Mouse (Mus musculus): ENCODE measurements around the gene Pex3. TPM values are rescaled to one million over a fixed set of nuclear protein-coding genes. Genes with fewer than 3 reads are reported as not detected.

Gene Pex3
- polyA plus RNA-seq, 1 experiment from 2014 or later, result 24.7 TPM

DNA sequence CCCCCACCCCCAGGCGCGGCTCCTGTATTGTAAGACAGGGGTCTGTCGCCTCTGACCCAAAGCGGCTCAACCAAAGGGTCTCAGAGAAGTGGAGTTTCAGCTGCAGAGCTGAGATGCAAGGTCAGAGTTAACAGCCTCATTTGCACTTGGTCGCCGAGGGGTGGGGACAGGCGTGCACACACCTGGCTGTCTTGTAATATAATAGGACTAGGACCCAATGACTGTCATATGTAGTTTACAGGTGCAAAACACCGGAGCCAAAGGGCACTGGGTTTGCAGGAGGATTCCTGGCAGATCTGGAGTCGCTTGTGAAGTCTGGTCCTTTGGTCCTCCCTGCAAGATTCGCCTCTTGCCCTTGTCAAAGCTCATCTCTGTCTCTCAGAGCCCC is 78.4 kb downstream of the Pex3 start:
- peak overlapping the region; percentile 82 for H3K9ac ChIP-seq
- peak overlapping the region; percentile 98 for H3K4me2 ChIP-seq
- H3K4me3 ChIP-seq, result peak overlapping the region; percentile 70
- no peaks in the 10 kb centered on the region for H3K9me3 ChIP-seq
- H3K4me1 ChIP-seq (replicated peaks), result peaks cover 16% of the 10 kb centered on the region
- peak; percentile 32 for ATAC-seq (ENCODE audit: low FRiP score)
- no peak overlapping the region for H3K27ac ChIP-seq
- WGBS, result 3% methylated on average over 10 of the region's 10 CpGs
- H3K36me3 ChIP-seq, result no peaks in the 10 kb centered on the region
- peaks cover 53% of the 10 kb centered on the region for H3K27me3 ChIP-seq

Other genes starting within 250 kb of the Pex3 start
- gene Phactr2, start 78.7 kb downstream of the Pex3 start, polyA plus RNA-seq (2015; fragmentation: Nextera tagmentation; extraction: Ambion mirVana), result 6.2 and 7.8 TPM in 2 replicates
- gene Fuca2, start 53.6 kb downstream of the Pex3 start, polyA plus RNA-seq (2015; fragmentation: Nextera tagmentation; extraction: Ambion mirVana), result 33.3 and 35.5 TPM in 2 replicates
- 2.0 and 2.1 TPM in 2 replicates for gene Adat2, start 248 bp downstream of the Pex3 start, polyA plus RNA-seq (2015; fragmentation: Nextera tagmentation; extraction: Ambion mirVana)